Comparison of ENCODE assay signal across 8 mouse cellular contexts in the genomic region with DNA sequence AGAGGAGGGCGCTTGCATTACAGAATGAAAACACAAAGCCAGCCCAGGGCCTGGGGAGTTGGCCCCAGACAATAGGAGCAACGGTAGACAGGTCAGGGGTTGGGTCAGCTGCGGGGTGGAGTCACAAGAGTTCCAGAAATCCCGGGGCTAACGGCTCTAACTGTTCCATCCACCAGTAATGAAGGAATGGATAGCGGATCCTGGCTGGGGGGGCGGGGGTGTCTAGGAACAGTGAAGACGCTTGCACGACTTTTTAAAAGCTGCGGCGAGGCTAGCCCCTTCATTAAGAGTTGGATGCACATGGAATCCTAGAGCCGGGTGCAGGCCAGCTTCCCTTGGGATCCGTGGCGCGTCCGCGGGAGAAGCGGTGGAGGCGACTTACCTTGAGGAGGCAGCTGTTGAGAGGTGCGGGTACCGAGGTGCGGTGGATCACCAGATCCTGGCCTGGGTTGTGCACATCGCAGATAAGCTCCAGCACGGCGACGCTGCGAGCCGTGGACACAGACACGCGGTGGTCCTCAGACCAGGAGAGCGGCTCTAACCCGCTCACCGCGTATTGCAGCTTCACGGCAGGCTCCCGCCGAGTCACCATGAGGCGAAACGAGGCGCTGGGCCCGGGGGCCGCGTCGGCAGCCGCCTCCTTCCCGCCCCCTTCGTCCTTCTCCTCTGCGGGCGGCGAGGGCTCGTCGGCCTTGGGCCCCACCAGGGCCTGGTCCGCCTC. TPM values are rescaled to one million over a fixed set of nuclear protein-coding genes. Genes with fewer than 3 reads are reported as not detected.
DNase-seq lines count a peak whose midpoint lies in the region; ATAC-seq and TF ChIP-seq lines count a peak whose summit lies in the region.

No protein-coding gene starts in this region.

- WGBS in kidney, adult 2 months = under 1% methylated on average over 53 of the region's 53 CpGs
- under 1% methylated on average over 53 of the region's 53 CpGs for WGBS in intestine, embryonic 14.5 days
- WGBS in lung, embryonic 15.5 days = under 1% methylated on average over 53 of the region's 53 CpGs

- TF ChIP-seq CTCF in kidney, adult 2 months (conservative IDR thresholded peaks at IDR 0.05; ENCODE audit: insufficient read depth, insufficient read length, low read depth, low read length) = no peak

- peak; percentile 68 for ATAC-seq in erythroblast, adult 5-6 weeks (replicated peaks; ENCODE audit: low FRiP score, poor library complexity, severe bottlenecking)
- ATAC-seq in intestine, embryonic 14.5 days (replicated peaks; ENCODE audit: low FRiP score, low TSS enrichment, low read depth) = no peak; the same call in 1 of the 2 replicates
- peak; percentile 17 for ATAC-seq in lung, embryonic 15.5 days (ENCODE audit: borderline replicate concordance, extremely low read depth, low FRiP score, low TSS enrichment)

- no peaks in the 10 kb centered on the region for H3K27me3 ChIP-seq in kidney, adult 2 months (replicated peaks; ENCODE audit: control insufficient read depth, insufficient read depth, low read length)
- H3K27me3 ChIP-seq in intestine, embryonic 14.5 days (replicated peaks; ENCODE audit: control insufficient read depth, insufficient read depth, low read length) = no peaks in the 10 kb centered on the region
- H3K27me3 ChIP-seq in lung, embryonic 15.5 days = no peaks in the 10 kb centered on the region

- TF ChIP-seq POLR2A in kidney, adult 2 months (IDR thresholded peaks at IDR 0.05; ENCODE audit: low read depth, low read length) = no peak

- no peaks in the 10 kb centered on the region for H3K36me3 ChIP-seq in kidney, adult 2 months (ENCODE audit: control insufficient read depth, insufficient read depth, low read length)
- peaks cover 5% of the 10 kb centered on the region for H3K36me3 ChIP-seq in ES-E14 (ENCODE audit: control insufficient read depth, insufficient read depth, low read length, poor library complexity, severe bottlenecking)
- peaks cover 15% of the 10 kb centered on the region for H3K36me3 ChIP-seq in intestine, embryonic 14.5 days (ENCODE audit: control insufficient read depth, insufficient read depth, low read length)
- H3K36me3 ChIP-seq in lung, embryonic 15.5 days = peaks cover 8% of the 10 kb centered on the region

- H3K4me3 ChIP-seq in kidney, adult 2 months (ENCODE audit: insufficient read depth, low read depth, low read length) = peak overlapping the region; percentile 98
- peak overlapping the region; percentile 75 to 86 for H3K4me3 ChIP-seq in ES-E14 (ENCODE audit: insufficient read depth in 1 of 2, low read depth in 1 of 2, low read length in 2 of 2, poor library complexity in 1 of 2, severe bottlenecking in 1 of 2)
- peak overlapping the region; percentile 98 for H3K4me3 ChIP-seq in intestine, embryonic 14.5 days (ENCODE audit: low read depth, low read length)
- peak overlapping the region; percentile 86 for H3K4me3 ChIP-seq in lung, embryonic 15.5 days

- H3K27ac ChIP-seq in kidney, adult 2 months (ENCODE audit: insufficient read depth, low read depth, low read length) = 0 out of 2 replicates have a peak overlapping the region, but pooled peaks have one; percentile 21
- peak overlapping the region; percentile 50 for H3K27ac ChIP-seq in ES-E14 (ENCODE audit: insufficient read depth, low read depth, low read length, poor library complexity, severe bottlenecking)
- peak overlapping the region; percentile 86 for H3K27ac ChIP-seq in intestine, embryonic 14.5 days (ENCODE audit: low read depth)
- H3K27ac ChIP-seq in lung, embryonic 15.5 days = peak overlapping the region; percentile 88

- no peaks in the 10 kb centered on the region for H3K9me3 ChIP-seq in ES-E14 (ENCODE audit: control insufficient read depth, insufficient read depth, low read depth, low read length)
- H3K9me3 ChIP-seq in intestine, embryonic 14.5 days (ENCODE audit: control insufficient read depth, low read length) = no peaks in the 10 kb centered on the region
- H3K9me3 ChIP-seq in lung, embryonic 15.5 days = no peaks in the 10 kb centered on the region

- in situ Hi-C loops in ES-E14 (cut with MboI; ENCODE audit: low sequenced_read_pairs in 2 of 2, unreplicated experiment in 2 of 2) = no loop called here

- H3K9ac ChIP-seq in ES-E14 (ENCODE audit: insufficient read depth, low read depth, low read length, poor library complexity, severe bottlenecking) = peak overlapping the region; percentile 88
- peak overlapping the region; percentile 91 for H3K9ac ChIP-seq in intestine, embryonic 14.5 days (ENCODE audit: low read length)
- peak overlapping the region; percentile 89 for H3K9ac ChIP-seq in lung, embryonic 15.5 days

- peak; percentile 19 for DNase-seq in kidney, adult 2 months
- no peak for DNase-seq in kidney, adult 18-20 months
- DNase-seq in ES-E14 (ENCODE audit: low read depth, low spot score) = peak; percentile 17
- DNase-seq in intestine, embryonic 14.5 days (ENCODE audit: low spot score) = no peak
- DNase-seq in skeletal muscle tissue, adult 2 months (ENCODE audit: low read depth, low spot score) = peak; percentile 4
- no peak for DNase-seq in right cerebral cortex, postnatal 25 days

- peak overlapping the region; percentile 65 for H3K4me2 ChIP-seq in intestine, embryonic 14.5 days (ENCODE audit: low read length)
- peak overlapping the region; percentile 77 for H3K4me2 ChIP-seq in lung, embryonic 15.5 days

- peaks cover 6% of the 10 kb centered on the region; the same call in 1 of the 2 replicates for H3K4me1 ChIP-seq in kidney, adult 2 months (ENCODE audit: control insufficient read depth, insufficient read depth, low read length)
- peaks cover 0 to 5% of the 10 kb centered on the region in 2 experiments; a peak in 1 of 4 replicates for H3K4me1 ChIP-seq in ES-E14 (ENCODE audit: control insufficient read depth in 2 of 2, insufficient read depth in 2 of 2, low read length in 2 of 2, poor library complexity in 1 of 2)
- peaks cover 30% of the 10 kb centered on the region for H3K4me1 ChIP-seq in intestine, embryonic 14.5 days (replicated peaks; ENCODE audit: control insufficient read depth, insufficient read depth, low read length)
- peaks cover 54% of the 10 kb centered on the region for H3K4me1 ChIP-seq in lung, embryonic 15.5 days

TF ChIP-seq in ES-E14, 5 proteins besides CTCF, POLR2A, EP300 and RAD21:
- TF ChIP-seq ZC3H11A (IDR thresholded peaks at IDR 0.05; ENCODE audit: borderline replicate concordance, low read depth, low read length) (no peak), HCFC1 (IDR thresholded peaks at IDR 0.05; ENCODE audit: borderline replicate concordance, insufficient read depth, low read length) (no peak), ZNF384 (IDR thresholded peaks at IDR 0.05; ENCODE audit: low read depth, low read length) (no peak), CHD2 (IDR thresholded peaks at IDR 0.05; ENCODE audit: low read depth, low read length) (no peak), MAFK (IDR thresholded peaks at IDR 0.05; ENCODE audit: insufficient read depth, low read depth, low read length) (no peak)

RNA-seq across cellular contexts. Expression of a gene that starts 0.5 kb away (rescaled TPM):
- polyA plus RNA-seq in kidney, adult 2 months (2012; rRNA removed) = 7.1 and 7.4 TPM in 2 replicates
- 35.4 and 38.1 TPM in 2 replicates for total RNA-seq in ES-E14 (2012; rRNA removed)
- 5.4 and 5.8 TPM in 2 replicates for total RNA-seq in erythroblast, adult 5-6 weeks (2015; ENCODE audit: low replicate concordance)
- total RNA-seq in erythroblast, adult 5-6 weeks (2017; ENCODE audit: low replicate concordance) = 5.1 and 5.4 TPM in 2 replicates
- 20.1 and 21.3 TPM in 2 replicates for polyA plus RNA-seq in intestine, embryonic 14.5 days (2014; fragmentation: Nextera tagmentation; extraction: Ambion mirVana)
- polyA plus RNA-seq in lung, embryonic 15.5 days (2015; fragmentation: Nextera tagmentation; extraction: Ambion mirVana) = 14.5 and 14.9 TPM in 2 replicates

RNA-seq across cellular contexts. Expression of a gene that starts 0.5 kb away (rescaled TPM):
- polyA plus RNA-seq in kidney, adult 2 months (2012; rRNA removed) = 2.6 and 3.4 TPM in 2 replicates
- total RNA-seq in ES-E14 (2012; rRNA removed) = 20.9 and 23.8 TPM in 2 replicates
- 1.5 and 5.0 TPM in 2 replicates for total RNA-seq in erythroblast, adult 5-6 weeks (2015; ENCODE audit: low replicate concordance)
- 0.98 and 2.0 TPM in 2 replicates for total RNA-seq in erythroblast, adult 5-6 weeks (2017; ENCODE audit: low replicate concordance)
- 16.5 and 17.5 TPM in 2 replicates for polyA plus RNA-seq in intestine, embryonic 14.5 days (2014; fragmentation: Nextera tagmentation; extraction: Ambion mirVana)
- polyA plus RNA-seq in lung, embryonic 15.5 days (2015; fragmentation: Nextera tagmentation; extraction: Ambion mirVana) = 16.1 and 16.2 TPM in 2 replicates

Comparison
In these comparisons a context has a peak if more than half of its experiments do, and no peak if none do; other contexts are left out.
1. DNase-seq: peak in kidney, adult 2 months (single experiment), ES-E14 (single experiment) and skeletal muscle tissue, adult 2 months (single experiment); none in kidney, adult 18-20 months (single experiment), intestine, embryonic 14.5 days (single experiment) and right cerebral cortex, postnatal 25 days (single experiment).
2. H3K27ac ChIP-seq: peak in every context shown above with its lines; median percentile 88 in lung, embryonic 15.5 days; 86 in intestine, embryonic 14.5 days; 50 in ES-E14; 21 in kidney, adult 2 months.
3. Peak in every context shown above with its lines, with median percentiles within 50 percentile points of each other: H3K4me3 ChIP-seq and H3K9ac ChIP-seq.